Mouse (Mus musculus): Measurements from ENCODE around the gene Cox7a2l. TPM values are rescaled to one million over a fixed set of nuclear protein-coding genes. Genes with fewer than 3 reads are reported as not detected.

Cox7a2l gene
- polyA plus RNA-seq, 1 experiment from 2014 or later, result 227 TPM

Other genes starting within 250 kb of the Cox7a2l start
- gene Eml4, start 166.4 kb downstream of the Cox7a2l start, polyA plus RNA-seq (2015; fragmentation: Nextera tagmentation; extraction: Ambion mirVana), result 22.7 and 28.0 TPM in 2 replicates
- gene Kcng3, start 114.6 kb upstream of the Cox7a2l start, polyA plus RNA-seq (2015; fragmentation: Nextera tagmentation; extraction: Ambion mirVana), result not detected in 2 replicates
- gene Mta3, start 188.8 kb upstream of the Cox7a2l start, polyA plus RNA-seq (2015; fragmentation: Nextera tagmentation; extraction: Ambion mirVana), result 29.4 and 34.3 TPM in 2 replicates

Measured in hindbrain, embryonic 16.5 days (tissue).